Mouse (Mus musculus) heart, postnatal 0 days (tissue): ENCODE measurements around the gene Fgd4. TPM values are rescaled to one million over a fixed set of nuclear protein-coding genes. Genes with fewer than 3 reads are reported as not detected.

Source experiments
- ATAC-seq: fragments of 200-750 bp; cut with Nextera tagmentation; 2 replicates; pipeline ENCODE4 v1.8.0; 2017; ENCODE audit warnings: low read depth, moderate number of reproducible peaks, moderate library complexity; ENCODE audit not compliant: insufficient read depth
- DNase-seq: peaks from one replicate; pipeline ENCODE4 v3.0.0-alpha.2; 2016; ENCODE audit warnings: low spot score
- H3K27ac ChIP-seq: fragments of 300-500 bp; sonication (generic); 2 replicates; pipeline ENCODE4 v1.5.1; 2014; ENCODE audit warnings: low read depth, mild to moderate bottlenecking
- H3K27me3 ChIP-seq: fragments of 300-500 bp; sonication (generic); 2 replicates; pipeline ENCODE4 v1.6.1; 2014; ENCODE audit warnings: low read length, mixed read lengths; ENCODE audit not compliant: control insufficient read depth, insufficient read depth
- H3K36me3 ChIP-seq: fragments of 300-500 bp; sonication (generic); replicated peaks from 2 replicates; pipeline ENCODE4 v1.6.1; 2014; ENCODE audit warnings: low read length, mixed read lengths; ENCODE audit not compliant: control insufficient read depth, insufficient read depth
- H3K4me1 ChIP-seq: fragments of 300-500 bp; sonication (generic); 2 replicates; pipeline ENCODE4 v1.6.1; 2014; ENCODE audit warnings: antibody characterized with exemption; ENCODE audit not compliant: control insufficient read depth, insufficient read depth
- H3K4me2 ChIP-seq: fragments of 300-500 bp; sonication (generic); 2 replicates; pipeline ENCODE4 v1.6.1; 2014; ENCODE audit warnings: low read depth, mild to moderate bottlenecking, low read length, moderate library complexity
- H3K4me3 ChIP-seq: fragments of 300-500 bp; sonication (generic); 2 replicates; pipeline ENCODE4 v1.5.1; 2014; ENCODE audit warnings: low read depth, low read length
- H3K9ac ChIP-seq: fragments of 300-500 bp; sonication (generic); replicated peaks from 2 replicates; pipeline ENCODE4 v1.6.1; 2014; ENCODE audit warnings: low read depth, low read length, mixed read lengths
- H3K9me3 ChIP-seq: fragments of 300-500 bp; sonication (generic); replicated peaks from 2 replicates; pipeline ENCODE4 v1.6.1; 2016; ENCODE audit warnings: low read length; ENCODE audit not compliant: control insufficient read depth
- CTCF ChIP-seq: IDR thresholded peaks from 2 replicates; pipeline ENCODE4 v1.5.1; 2016; ENCODE audit warnings: antibody characterized with exemption, control low read depth, low read depth
- EP300 ChIP-seq: IDR thresholded peaks from 2 replicates; pipeline ENCODE4 v1.6.1; 2016; ENCODE audit warnings: antibody characterized with exemption, low read depth
- WGBS: fragments of 180-500 bp; shearing (Covaris S2); extraction: QIAGEN DNeasy Blood & Tissue Kit; methylation state at CpG from one replicate; pipeline ENCODE4 v1.1.7; 2014; 5-methylcytosine and 5-hydroxymethylcytosine counted together
- polyA plus RNA-seq: library from polyadenylated mRNA; unstranded; fragments of >200 nt; fragmentation: Nextera tagmentation; extraction: Ambion mirVana; gene quantifications from 2 replicates; pipeline ENCODE4 v1.2.1, GENCODE M21; 2015
- total RNA-seq: library from RNA; depleted of rRNA; stranded (reverse); fragments of >200 nt; gene quantifications from 2 replicates; pipeline ENCODE4 v1.2.3, GENCODE M21; 2014; ENCODE audit warnings: low replicate concordance

The Fgd4 gene
- total and polyA plus RNA-seq, 2 experiments from 2014 or later: 8.8 to 13.7 TPM

DNA sequence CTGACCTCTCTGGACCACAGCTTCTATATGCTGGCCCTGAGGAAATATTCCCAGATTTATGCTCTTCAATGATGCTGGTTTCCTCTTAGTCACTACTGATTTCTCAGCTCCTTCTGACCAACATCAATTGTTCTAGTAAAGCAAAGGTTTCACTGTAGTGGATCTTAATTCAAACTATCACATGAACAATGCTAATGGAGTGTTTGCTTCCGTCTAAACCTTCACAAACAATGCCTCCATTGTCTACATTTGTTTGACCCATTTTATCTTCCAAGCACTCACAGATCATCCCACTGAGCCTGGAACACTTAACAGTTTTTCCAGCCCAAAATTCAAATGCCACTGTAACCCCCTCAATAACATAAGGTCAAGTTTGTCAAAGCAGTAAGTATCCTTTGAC lies 33.6 kb downstream of the Fgd4 start:
- TF ChIP-seq EP300 (no peak), CTCF (no peak)
- DNase-seq (no peak), ATAC-seq (no peak)
- H3K36me3 ChIP-seq: no peaks in the 10 kb centered on the region
- WGBS: 74% methylated on average over 1 of the region's 1 CpGs
- H3K4me1 ChIP-seq: peaks cover 7% of the 10 kb centered on the region; the same call in 1 of the 2 replicates
- no peak overlapping the region for H3K27ac ChIP-seq
- no peak overlapping the region for H3K4me2 ChIP-seq
- H3K4me3 ChIP-seq: no peak overlapping the region
- no peaks in the 10 kb centered on the region for H3K9me3 ChIP-seq
- H3K27me3 ChIP-seq: no peaks in the 10 kb centered on the region
- H3K9ac ChIP-seq: no peak overlapping the region

DNA sequence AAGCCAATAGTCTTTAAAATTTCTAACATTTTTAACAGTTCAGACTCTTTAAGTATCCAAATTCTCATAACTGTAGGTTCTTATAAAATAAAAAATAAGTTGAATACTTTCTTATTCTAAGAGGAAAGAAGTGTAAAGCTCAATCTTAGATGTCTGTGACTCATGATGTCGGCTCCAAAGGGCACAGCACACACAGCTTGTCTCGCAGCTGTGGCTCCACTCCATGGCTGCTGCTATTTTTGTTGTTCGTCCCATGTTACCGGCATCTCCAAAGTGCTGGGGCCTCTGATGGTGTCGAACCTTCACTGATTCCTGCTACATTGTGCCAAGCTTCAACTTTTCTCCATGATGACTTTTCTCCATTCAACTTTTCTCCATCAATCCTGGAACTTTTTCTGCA lies 34.1 kb downstream of the Fgd4 start:
- no peak overlapping the region for H3K4me2 ChIP-seq
- H3K27ac ChIP-seq: no peak overlapping the region
- no peaks in the 10 kb centered on the region for H3K9me3 ChIP-seq
- TF ChIP-seq CTCF: no peak
- peaks cover 7% of the 10 kb centered on the region; the same call in 1 of the 2 replicates for H3K4me1 ChIP-seq
- WGBS: 26% methylated on average over 5 of the region's 5 CpGs
- H3K9ac ChIP-seq: no peak overlapping the region
- H3K4me3 ChIP-seq: no peak overlapping the region
- no peaks in the 10 kb centered on the region for H3K27me3 ChIP-seq
- no peaks in the 10 kb centered on the region for H3K36me3 ChIP-seq
- ATAC-seq: no peak; the same call in 1 of the 2 replicates
- DNase-seq: no peak

DNA sequence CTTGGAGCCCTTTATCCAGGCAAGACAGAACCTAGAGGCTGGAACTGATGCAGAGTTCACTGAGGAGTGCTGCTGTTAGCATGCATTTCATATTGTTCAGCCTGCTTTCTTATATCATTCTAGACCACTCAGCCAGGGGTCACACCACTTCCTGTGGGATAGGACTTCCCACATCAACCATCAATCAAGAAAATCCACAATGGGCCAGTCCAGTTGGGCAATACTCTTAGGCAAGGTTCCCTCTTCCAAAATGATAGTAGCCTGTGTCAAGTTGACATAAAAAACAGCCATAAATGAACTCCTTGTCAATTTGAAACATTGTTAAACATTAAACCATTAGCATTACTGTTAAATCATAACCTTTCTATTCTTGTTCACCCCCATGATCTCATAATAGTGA lies 34.6 kb downstream of the Fgd4 start:
- no peak overlapping the region for H3K4me2 ChIP-seq
- H3K9me3 ChIP-seq: no peaks in the 10 kb centered on the region
- H3K36me3 ChIP-seq: no peaks in the 10 kb centered on the region
- no peak overlapping the region for H3K9ac ChIP-seq
- no peak overlapping the region for H3K27ac ChIP-seq
- DNase-seq: no peak
- H3K4me3 ChIP-seq: no peak overlapping the region
- no peaks in the 10 kb centered on the region for H3K27me3 ChIP-seq
- peaks cover 7% of the 10 kb centered on the region; the same call in 1 of the 2 replicates for H3K4me1 ChIP-seq
- ATAC-seq: no peak
- no peak for TF ChIP-seq EP300
- no peak for TF ChIP-seq CTCF

DNA sequence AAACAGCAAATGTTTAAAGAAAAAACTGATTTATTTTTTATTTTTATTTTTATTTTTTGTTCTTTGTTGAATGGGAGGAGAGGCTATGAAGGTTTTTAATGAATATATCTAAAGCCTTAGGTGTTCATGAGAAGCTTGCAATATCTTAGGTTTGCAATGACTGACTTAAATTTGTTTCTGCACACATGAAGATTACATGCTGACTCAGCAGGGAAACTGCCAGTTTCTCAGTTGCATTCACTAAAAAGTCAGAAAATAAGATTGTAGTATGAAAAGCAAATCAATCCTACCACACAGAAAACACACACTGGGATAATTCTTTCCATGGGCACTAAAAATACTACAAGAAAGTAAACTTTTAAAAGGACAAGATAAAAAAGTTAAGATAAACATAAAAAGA lies 39.6 kb downstream of the Fgd4 start:
- TF ChIP-seq EP300 (no peak), CTCF (no peak)
- H3K4me1 ChIP-seq: peaks cover 15% of the 10 kb centered on the region
- ATAC-seq: no peak
- no peak overlapping the region for H3K27ac ChIP-seq
- no peaks in the 10 kb centered on the region for H3K36me3 ChIP-seq
- no peak for DNase-seq
- no peak overlapping the region for H3K9ac ChIP-seq
- no peaks in the 10 kb centered on the region for H3K27me3 ChIP-seq
- no peaks in the 10 kb centered on the region for H3K9me3 ChIP-seq
- no peak overlapping the region for H3K4me2 ChIP-seq
- no peak overlapping the region for H3K4me3 ChIP-seq

DNA sequence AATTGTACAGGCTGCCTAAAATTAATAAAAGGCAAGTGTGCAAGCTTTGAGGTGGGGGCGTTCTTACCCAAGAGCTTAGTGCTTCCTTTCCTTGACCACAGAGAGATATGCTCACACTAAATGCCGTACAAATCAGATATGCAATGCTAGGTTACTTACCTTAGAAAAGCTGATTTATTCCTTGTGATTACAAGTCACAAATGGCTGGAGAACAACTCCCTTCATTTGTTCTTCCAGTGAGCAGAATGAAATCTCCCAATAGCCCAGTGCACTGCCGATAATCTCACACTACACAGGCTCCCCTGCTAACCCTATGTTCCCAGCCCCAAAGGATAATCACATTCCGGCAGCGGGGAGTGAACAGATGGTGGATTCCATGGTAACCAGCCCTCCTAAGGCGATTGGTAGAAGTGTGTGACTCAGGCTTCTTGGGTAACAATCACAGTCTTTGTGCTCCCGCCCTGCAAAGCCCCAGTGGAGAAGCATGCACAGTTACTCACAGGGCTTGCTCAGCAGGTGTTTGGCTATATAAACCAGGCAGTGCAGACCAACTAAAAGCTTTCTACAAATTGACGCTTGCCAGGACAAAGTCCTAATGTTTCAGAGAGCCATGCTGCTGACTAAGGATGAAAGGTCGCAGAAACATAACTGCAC lies 40.3 kb downstream of the Fgd4 start:
- no peak for TF ChIP-seq EP300
- TF ChIP-seq CTCF: no peak

More for the DNA sequence above, 40.3 kb downstream of the Fgd4 start:
- H3K9me3 ChIP-seq: no peaks in the 10 kb centered on the region
- WGBS: 15% methylated on average over 9 of the region's 9 CpGs
- ATAC-seq (peak; percentile 87), DNase-seq (peak; percentile 72)
- H3K4me3 ChIP-seq: no peak overlapping the region
- 0 out of 2 replicates have a peak overlapping the region, but pooled peaks have one; percentile 7 for H3K27ac ChIP-seq
- H3K36me3 ChIP-seq: no peaks in the 10 kb centered on the region
- peaks cover 9% of the 10 kb centered on the region; the same call in 1 of the 2 replicates for H3K4me1 ChIP-seq
- no peak overlapping the region; the same call in 1 of the 2 replicates for H3K9ac ChIP-seq
- no peaks in the 10 kb centered on the region for H3K27me3 ChIP-seq
- peak overlapping the region; percentile 19 for H3K4me2 ChIP-seq
